Mouse (Mus musculus) ES-E14 (cell line): ENCODE measurements around the gene Ywhag. TPM values are rescaled to one million over a fixed set of nuclear protein-coding genes. Genes with fewer than 3 reads are reported as not detected.

Experiments
- DNase-seq: peaks from one replicate; pipeline ENCODE4 v3.0.0-alpha.2; 2013; ENCODE audit warnings: low read depth, low spot score
- H3K27ac ChIP-seq: 2 replicates; pipeline ENCODE4 v1.5.1; 2012; ENCODE audit warnings: low read depth, mild to moderate bottlenecking, low read length, moderate library complexity, mixed read lengths; ENCODE audit not compliant: poor library complexity, insufficient read depth, severe bottlenecking
- H3K36me3 ChIP-seq: 2 replicates; pipeline ENCODE4 v1.6.1; 2012; ENCODE audit warnings: mild to moderate bottlenecking, low read length, moderate library complexity, mixed read lengths; ENCODE audit not compliant: control insufficient read depth, poor library complexity, insufficient read depth, severe bottlenecking
- H3K4me1 ChIP-seq, 2 experiments: fragments of 150-350 bp in 1 of 2; sonication (generic) in 1 of 2; 2 replicates each; pipeline ENCODE4 v1.6.1; 2012; ENCODE audit warnings: low read length in 2 of 2, mild to moderate bottlenecking in 1 of 2, mixed read lengths in 1 of 2; ENCODE audit not compliant: control insufficient read depth in 2 of 2, insufficient read depth in 2 of 2, poor library complexity in 1 of 2
- H3K4me3 ChIP-seq, 2 experiments: fragments of 150-350 bp in 1 of 2; sonication (generic) in 1 of 2; 2 replicates each; pipeline ENCODE4 v1.5.1; 2012; ENCODE audit warnings: low read length in 2 of 2, low read depth in 1 of 2, mild to moderate bottlenecking in 1 of 2, mixed read lengths in 1 of 2; ENCODE audit not compliant: insufficient read depth in 1 of 2, poor library complexity in 1 of 2, severe bottlenecking in 1 of 2
- H3K9ac ChIP-seq: 2 replicates; pipeline ENCODE4 v1.6.1; 2012; ENCODE audit warnings: low read depth, mild to moderate bottlenecking, low read length, mixed read lengths; ENCODE audit not compliant: poor library complexity, insufficient read depth, severe bottlenecking
- H3K9me3 ChIP-seq: fragments of 150-350 bp; sonication (generic); 2 replicates; pipeline ENCODE4 v1.6.1; 2012; ENCODE audit warnings: low read depth, mild to moderate bottlenecking, low read length; ENCODE audit not compliant: control insufficient read depth, insufficient read depth
- CHD2 ChIP-seq: IDR thresholded peaks from 2 replicates; pipeline ENCODE4 v1.6.1; 2014; ENCODE audit warnings: mild to moderate bottlenecking, low read depth, low read length, inconsistent platforms
- HCFC1 ChIP-seq: IDR thresholded peaks from 2 replicates; pipeline ENCODE4 v1.6.1; 2012; ENCODE audit warnings: low read length, inconsistent platforms, borderline replicate concordance; ENCODE audit not compliant: insufficient read depth
- MAFK ChIP-seq: IDR thresholded peaks from 2 replicates; pipeline ENCODE4 v1.6.1; 2014; ENCODE audit warnings: mild to moderate bottlenecking, low read depth, low read length, inconsistent platforms; ENCODE audit not compliant: insufficient read depth
- ZC3H11A ChIP-seq: IDR thresholded peaks from 2 replicates; pipeline ENCODE4 v1.6.1; 2012; ENCODE audit warnings: low read depth, mild to moderate bottlenecking, inconsistent platforms, low read length, borderline replicate concordance
- ZNF384 ChIP-seq: IDR thresholded peaks from 2 replicates; pipeline ENCODE4 v1.6.1; 2012; ENCODE audit warnings: low read depth, low read length, inconsistent platforms
- in situ Hi-C, 2 experiments: fragments of 600-800 bp; cut with MboI; formaldehyde crosslinking; loops; one replicate each; pipeline ENCODE4 v1.15.1; 2025; ENCODE audit warnings: low sequenced_read_pairs in 2 of 2, inconsistent platforms in 1 of 2; ENCODE audit not compliant: unreplicated experiment in 2 of 2
- total RNA-seq: library from RNA; depleted of rRNA; stranded (reverse); fragments of 300-350 nt; gene quantifications from 2 replicates; pipeline ENCODE4 v1.2.3, GENCODE M21; 2012

Gene Ywhag
- total RNA-seq, 1 experiment = 176 TPM

DNA sequence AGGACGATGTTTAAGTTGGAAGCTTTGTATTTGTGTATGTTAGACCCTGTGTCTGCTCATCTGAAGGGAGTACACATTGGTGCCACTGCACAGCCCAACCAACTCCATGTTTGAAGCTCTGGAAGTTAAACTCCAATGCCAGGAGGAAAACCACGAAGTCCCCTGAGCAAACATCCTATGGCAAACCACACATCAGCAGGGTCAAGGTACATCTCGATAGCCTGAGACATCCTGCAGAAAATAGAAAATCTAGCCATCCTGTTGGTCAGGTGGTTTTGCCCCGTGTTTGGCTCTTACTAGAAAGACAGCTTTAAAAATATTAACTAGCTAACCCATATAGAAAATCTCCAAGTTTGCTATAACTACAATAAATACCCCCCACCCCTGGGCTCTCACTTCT is 35.4 kb downstream of the Ywhag start:
- Histone ChIP-seq H3K4me3 (no peak overlapping the region), H3K36me3 (no peaks in the 10 kb centered on the region), H3K4me1 (peaks cover 2 to 21% of the 10 kb centered on the region in 2 experiments; a peak in 3 of 4 replicates), H3K9ac (no peak overlapping the region), H3K9me3 (no peaks in the 10 kb centered on the region), H3K27ac (no peak overlapping the region)
- in situ Hi-C loops = no loop called here
- no peak for DNase-seq
- TF ChIP-seq ZC3H11A (no peak), CHD2 (no peak), HCFC1 (no peak), MAFK (no peak), ZNF384 (no peak)

DNA sequence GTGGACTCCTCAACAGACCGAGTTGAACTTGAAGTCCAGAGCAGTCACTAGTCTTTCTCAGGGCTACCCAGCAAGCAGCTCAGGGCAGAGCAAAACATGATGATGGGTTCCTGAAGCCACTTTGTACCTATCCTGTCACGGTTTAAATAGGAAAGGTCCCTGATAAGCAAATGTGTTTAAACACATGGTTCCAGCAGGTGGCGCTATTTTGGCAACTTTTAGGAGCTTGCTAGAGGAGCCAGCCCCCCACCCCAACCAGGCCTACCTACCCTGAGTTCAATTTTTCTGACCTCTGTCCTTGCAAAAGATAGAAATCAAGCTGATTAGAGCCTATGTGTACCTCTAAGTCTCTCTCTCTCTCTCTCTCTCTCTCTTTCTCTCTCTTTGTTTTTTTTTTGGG is 36.4 kb downstream of the Ywhag start:
- Histone ChIP-seq H3K4me3 (no peak overlapping the region), H3K27ac (no peak overlapping the region), H3K36me3 (no peaks in the 10 kb centered on the region), H3K9ac (no peak overlapping the region), H3K4me1 (peaks cover 4 to 22% of the 10 kb centered on the region in 2 experiments), H3K9me3 (no peaks in the 10 kb centered on the region)
- in situ Hi-C loops = no loop called here
- TF ChIP-seq ZC3H11A (no peak), ZNF384 (no peak), MAFK (no peak), CHD2 (no peak), HCFC1 (no peak)
- DNase-seq = peak; percentile 87

DNA sequence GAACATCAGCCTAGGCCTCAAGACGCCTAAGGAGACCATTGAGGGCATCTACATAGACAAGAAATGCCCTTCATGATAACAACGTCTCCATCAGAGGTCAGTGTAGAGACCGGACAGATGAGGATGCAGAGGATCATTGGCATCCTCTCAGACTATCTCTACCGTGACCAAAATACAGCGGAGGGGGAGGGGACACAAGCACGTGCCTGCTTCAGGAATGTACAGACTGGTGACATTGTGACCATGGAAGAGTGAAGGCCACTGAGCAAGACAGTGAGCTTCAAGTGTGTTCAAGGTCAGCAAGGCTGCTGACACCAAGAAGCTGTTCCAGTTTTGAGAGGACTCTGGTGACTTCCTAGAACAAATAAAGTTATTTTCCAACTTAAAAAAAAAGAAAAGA is 39.5 kb downstream of the Ywhag start:
- H3K4me1 ChIP-seq = peaks cover 7 to 38% of the 10 kb centered on the region in 2 experiments; a peak in 3 of 4 replicates
- no peak overlapping the region for H3K4me3 ChIP-seq
- in situ Hi-C loops = no loop called here
- no peak overlapping the region for H3K9ac ChIP-seq
- no peak overlapping the region for H3K27ac ChIP-seq
- no peaks in the 10 kb centered on the region for H3K36me3 ChIP-seq
- no peaks in the 10 kb centered on the region for H3K9me3 ChIP-seq
- TF ChIP-seq CHD2 = no peak
- TF ChIP-seq ZC3H11A = no peak
- TF ChIP-seq HCFC1 = no peak
- no peak for TF ChIP-seq ZNF384
- no peak for TF ChIP-seq MAFK
- DNase-seq = no peak

DNA sequence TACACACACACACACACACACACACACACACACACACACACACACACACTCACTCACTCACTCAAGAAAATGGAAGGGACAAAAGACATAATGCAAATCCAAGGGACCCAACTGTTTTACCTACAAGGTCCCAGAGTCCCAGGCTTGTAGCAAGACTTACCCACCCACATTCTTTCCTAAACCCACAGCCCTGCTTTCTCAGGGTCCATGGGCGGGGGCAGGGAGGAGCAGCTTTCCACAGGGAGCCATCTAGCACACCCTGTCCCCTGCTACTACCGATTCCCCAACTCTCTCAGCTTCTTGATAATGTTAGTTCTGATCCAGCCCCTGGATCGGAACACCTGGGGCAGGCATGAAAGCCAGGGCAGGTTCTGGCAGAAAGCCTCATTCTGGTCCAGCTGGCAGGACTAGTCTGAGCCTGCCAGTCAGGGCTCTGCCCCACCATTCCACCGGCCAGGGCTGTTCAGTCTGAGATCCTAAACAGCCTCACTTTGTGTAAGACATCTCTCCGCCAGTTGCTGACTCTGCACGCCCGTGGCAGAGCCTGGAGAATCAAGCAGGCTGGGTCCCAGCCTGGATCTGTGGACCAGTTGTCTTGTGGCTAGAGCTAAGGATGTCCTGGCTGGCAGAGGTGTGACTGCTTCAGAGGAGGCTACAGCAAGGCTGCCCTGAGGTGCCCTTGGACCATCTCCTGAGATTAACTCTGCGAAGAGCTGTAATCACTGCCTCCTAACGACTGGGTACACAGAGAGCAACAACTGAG is 41.6 kb downstream of the Ywhag start:
- no peak for DNase-seq
- peaks cover 7 to 37% of the 10 kb centered on the region in 2 experiments; a peak in 3 of 4 replicates for H3K4me1 ChIP-seq
- TF ChIP-seq ZNF384 = no peak
- TF ChIP-seq HCFC1 = no peak
- TF ChIP-seq ZC3H11A = no peak
- TF ChIP-seq MAFK = no peak
- TF ChIP-seq CHD2 = no peak
- H3K9me3 ChIP-seq = no peaks in the 10 kb centered on the region
- no peak overlapping the region; the same call in 1 of the 2 replicates for H3K27ac ChIP-seq
- peak overlapping the region; percentile 3; the same call in 1 of the 2 replicates for H3K9ac ChIP-seq
- 0 out of 4 replicates have a peak overlapping the region, but pooled peaks have one; percentile 1 to 7 for H3K4me3 ChIP-seq
- in situ Hi-C loops = no loop called here
- peaks cover 5% of the 10 kb centered on the region for H3K36me3 ChIP-seq
